Mouse (Mus musculus): Measurements from ENCODE around the gene Rbpj.
"Not testable (repeated sequence)": the region's sequence is repeated elsewhere in the genome, so short reads cannot be mapped to it uniquely, and the experiment has no call there.

Rbpj gene

DNA sequence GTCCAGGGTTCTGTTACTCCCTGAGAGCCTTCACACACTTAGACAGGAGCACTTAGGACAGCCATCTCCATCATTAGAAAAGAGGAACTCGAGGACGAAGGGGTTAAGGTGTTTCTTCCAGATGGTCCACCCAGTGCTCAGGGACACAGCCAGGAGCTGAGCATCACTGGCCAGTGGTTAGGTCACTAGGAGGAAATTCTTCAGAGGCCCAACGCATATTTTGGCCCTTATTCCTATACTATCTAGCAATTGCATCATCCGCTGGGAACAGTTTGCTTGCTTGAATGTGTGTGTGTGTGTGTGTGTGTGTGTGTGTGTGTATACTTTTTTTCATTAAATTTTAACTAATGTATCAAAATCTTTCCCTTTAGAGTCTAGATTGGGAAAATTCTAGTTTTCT is 45.5 kb downstream of the Rbpj start:
- DNase-seq (ENCODE audit: low read depth), result no peak

DNA sequence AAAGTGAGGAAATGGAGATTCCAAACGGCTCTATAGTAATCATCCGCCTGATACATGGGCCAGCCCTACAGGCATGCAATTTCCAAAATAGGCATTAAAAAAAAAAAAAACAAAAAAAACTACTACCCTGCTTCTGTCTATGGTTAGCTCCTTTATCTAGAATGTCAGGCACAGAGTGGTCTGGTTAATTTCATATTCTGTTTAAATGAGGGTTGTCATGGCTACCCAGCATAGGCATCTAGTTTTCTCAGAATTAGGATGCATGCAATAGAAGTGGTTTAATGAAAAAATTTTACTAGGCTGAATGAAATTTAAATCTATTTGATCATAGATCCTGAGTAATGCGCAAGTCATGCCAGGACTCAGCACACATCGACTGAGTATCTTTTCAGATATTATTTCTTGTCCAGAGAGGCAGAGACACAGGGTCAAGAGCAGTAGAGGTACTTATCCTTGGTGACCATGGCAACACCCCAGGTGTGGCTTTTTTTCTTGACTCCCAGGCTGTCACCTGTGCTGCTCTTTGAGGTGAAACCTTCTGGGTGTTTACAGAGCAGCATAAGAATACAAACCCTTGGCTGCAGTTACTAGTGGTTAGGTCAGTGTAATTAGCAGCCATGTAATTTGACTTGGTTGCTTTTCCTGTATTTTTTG is 49.1 kb downstream of the Rbpj start:
- no peak for DNase-seq (ENCODE audit: low read depth)

DNA sequence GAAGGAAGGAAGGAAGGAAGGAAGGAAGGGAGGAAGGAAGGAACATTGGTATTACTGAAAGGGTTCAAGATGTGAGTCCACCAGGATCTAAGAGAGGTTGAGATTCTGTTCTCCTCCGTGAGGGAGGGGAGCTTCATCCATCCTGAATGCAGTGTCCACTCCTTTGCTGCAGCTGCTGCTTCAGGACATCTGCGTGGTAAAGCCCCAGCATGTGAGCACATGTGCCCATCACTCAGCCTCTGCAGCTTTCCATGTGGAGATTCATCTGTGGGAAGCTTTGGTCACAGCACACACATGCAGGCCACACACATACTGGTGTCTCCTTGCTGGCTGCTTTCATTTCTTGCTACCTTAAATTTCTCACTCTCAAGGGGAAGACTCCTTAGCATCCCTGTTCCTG is 50.5 kb downstream of the Rbpj start:
- no peak for DNase-seq (ENCODE audit: low read depth)

DNA sequence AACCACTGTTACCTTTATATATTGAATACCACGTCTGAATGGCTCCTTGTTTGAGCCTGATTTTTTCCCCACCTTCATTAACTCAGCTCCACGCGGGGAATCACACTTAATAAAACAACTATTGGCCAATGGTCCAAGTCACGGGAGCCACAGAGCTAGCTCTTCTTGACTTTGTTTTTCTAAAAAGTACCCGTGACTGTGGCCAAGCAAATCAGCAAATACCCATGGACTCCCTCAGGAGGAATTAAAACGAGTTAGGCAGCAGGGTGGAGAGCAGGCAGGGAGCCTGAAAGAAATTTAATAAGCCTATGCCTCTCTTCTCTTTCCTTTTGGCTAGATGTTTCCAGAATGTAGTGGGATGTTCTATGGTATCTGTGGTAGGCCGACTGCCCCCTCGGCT is 51.9 kb downstream of the Rbpj start:
- DNase-seq (ENCODE audit: low read depth), result no peak

GRCm38 (mm10) chr5:53519131-53519530 is 53.2 kb downstream of the Rbpj start:
- DNase-seq (ENCODE audit: low read depth), result no peak

DNA sequence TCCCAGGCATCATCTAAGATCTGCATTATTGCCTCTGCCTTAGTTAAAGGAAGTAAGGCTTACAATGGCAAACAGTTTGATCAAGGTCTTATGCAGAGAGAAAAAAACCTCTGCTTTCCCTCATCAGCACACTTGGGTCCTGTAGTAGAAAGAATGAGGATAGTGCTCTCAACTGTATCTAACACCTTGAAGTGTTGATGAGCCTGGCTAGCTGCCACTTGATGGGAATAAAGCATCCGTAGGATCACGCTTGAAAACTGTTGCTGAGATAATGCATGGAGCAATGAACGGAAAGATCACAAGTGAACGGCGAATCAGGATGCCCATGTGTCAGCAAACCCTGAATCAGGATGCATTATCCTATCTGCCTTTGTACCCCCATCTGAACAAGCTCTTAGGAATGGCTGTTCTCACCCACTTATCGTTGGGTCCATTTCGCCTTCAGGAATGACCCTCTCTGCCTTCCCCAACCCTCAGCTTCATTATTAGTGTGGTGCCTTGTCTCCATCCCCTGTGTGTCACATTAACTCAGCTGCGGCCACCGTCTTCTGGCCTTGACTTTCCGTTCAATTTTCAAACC is 54.1 kb downstream of the Rbpj start:
- DNase-seq (ENCODE audit: low read depth), result no peak

GRCm38 (mm10) chr5:53523046-53523445 is 57.1 kb downstream of the Rbpj start:
- DNase-seq (ENCODE audit: low read depth), result no peak

DNA sequence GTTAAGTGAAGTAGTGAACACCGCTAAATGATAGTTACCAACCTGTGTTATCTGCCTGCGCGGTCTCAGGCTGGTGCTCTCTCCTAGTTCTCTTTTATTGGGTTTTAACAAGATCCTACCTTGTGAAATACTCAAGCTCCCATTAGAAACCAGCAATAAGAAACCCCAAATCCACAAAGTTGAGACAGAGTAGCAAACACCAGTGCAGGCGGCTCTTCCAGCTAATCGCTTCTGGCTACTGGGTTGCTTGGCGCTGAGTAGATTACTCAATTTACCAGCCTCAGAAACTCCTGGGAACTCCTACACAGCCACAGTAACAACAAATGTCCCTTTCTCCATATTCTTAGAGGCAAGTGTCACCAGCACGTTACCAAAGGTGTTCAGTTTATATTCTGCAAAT is 58.2 kb downstream of the Rbpj start:
- DNase-seq (ENCODE audit: low read depth), result no peak

GRCm38 (mm10) chr5:53524831-53525230 is 58.9 kb downstream of the Rbpj start:
- no peak for DNase-seq (ENCODE audit: low read depth)

- DNase-seq (ENCODE audit: low read depth), result no peak
These were observed 59.5 kb downstream of the Rbpj start for GRCm38 (mm10) chr5:53525305-53526069.

GRCm38 (mm10) chr5:53526070-53526430 is 60.1 kb downstream of the Rbpj start:
- DNase-seq (ENCODE audit: low read depth), result no peak

DNA sequence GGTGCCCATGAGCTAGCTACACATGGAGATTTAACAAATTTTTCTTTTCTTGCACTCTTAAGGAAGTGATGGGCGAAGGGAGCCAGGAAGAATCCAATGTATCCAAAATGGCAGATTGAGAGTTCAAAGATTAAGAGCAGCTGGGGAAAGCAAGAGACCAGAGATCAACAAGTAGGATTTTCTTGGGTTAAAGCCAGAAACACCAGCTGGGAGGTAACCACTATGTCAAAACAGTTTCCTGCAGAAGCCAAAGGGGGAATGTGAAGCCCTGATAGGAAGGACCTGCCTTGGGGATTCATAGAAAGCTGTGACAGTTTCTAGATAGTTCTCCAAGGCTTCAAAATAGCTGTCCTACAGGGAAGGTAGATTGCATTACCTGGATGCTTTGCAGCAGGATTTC is 63.9 kb downstream of the Rbpj start:
- DNase-seq (ENCODE audit: low read depth), result no peak

DNA sequence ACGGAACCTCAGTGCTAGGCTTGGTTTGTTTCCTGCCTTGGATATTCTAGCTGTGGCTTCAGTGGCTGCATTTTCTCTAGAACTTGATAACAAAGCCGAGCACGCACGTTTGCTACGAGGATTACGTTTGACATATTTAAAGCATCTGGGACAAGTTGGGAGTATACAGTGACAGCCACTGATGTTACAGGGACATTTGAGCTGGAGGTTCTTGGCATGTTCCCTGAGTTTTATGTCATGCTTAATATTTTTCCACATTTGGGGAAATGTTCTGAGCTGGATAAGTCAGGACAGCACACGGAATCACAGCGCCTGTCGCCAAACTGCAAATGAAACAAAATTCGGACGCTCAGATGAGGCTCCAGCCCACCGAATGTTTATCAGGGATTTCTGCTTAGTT is 69.1 kb downstream of the Rbpj start:
- no peak for DNase-seq (ENCODE audit: low read depth)

GRCm38 (mm10) chr5:53536635-53537554 is 70.9 kb downstream of the Rbpj start:
- no peak for DNase-seq (ENCODE audit: low read depth)

- no peak for DNase-seq (ENCODE audit: low read depth)
These were observed 74.1 kb downstream of the Rbpj start for GRCm38 (mm10) chr5:53539860-53540633.

- DNase-seq (ENCODE audit: low read depth), result no peak
These were observed 76.1 kb downstream of the Rbpj start for GRCm38 (mm10) chr5:53542073-53542472.

DNA sequence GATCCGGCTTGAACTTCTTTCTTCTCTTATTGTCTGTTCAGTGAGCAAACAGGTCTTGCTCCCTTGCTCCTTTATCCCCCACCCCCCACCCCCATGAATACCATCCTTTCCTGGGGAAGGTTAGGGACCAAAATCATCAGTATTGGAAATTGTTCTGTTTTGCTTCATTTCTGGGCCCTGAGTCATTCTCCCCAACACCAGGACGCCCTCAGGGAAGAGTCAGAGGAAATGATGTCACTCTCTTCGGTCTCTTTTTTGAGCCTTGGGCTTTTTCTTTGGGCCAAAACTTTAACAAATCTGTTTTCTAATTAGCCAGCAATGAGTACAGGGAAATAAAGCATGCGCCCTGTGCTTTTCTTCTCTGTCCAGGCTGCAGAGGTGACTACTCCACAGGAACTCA is 77.4 kb downstream of the Rbpj start:
- DNase-seq (ENCODE audit: low read depth), result no peak

GRCm38 (mm10) chr5:53543945-53544344 is 78.0 kb downstream of the Rbpj start:
- no peak for DNase-seq (ENCODE audit: low read depth)

GRCm38 (mm10) chr5:53546440-53546839 is 80.5 kb downstream of the Rbpj start:
- DNase-seq (ENCODE audit: low read depth), result no peak

DNA sequence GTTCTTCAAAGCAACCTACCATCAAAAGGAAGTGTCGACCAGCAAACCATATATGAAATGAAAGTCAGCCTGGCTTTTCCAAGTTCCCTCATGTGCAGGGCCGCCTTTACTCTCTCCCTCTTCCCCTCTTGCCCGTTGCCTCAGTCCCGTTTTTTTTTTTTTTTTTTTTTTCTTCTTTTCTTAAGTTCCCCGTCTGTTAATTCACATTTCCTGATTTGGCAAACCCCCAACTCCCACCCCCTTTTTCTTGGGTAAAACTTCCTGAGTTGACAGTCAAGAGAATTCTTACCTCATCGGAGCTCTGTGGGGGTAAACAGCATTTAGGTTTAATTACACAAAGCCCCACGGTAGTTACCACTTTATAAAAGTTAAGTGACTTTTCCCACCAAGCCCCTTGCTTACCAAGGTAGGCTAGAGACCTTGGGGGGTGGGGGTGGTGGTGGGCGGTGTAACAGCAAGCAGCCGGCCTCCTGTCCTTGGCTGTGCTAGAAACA is 81.1 kb downstream of the Rbpj start:
- DNase-seq (ENCODE audit: low read depth), result peak; percentile 39

GRCm38 (mm10) chr5:53550329-53550728 is 84.4 kb downstream of the Rbpj start:
- DNase-seq (ENCODE audit: low read depth), result not testable (repeated sequence)

Data from naive thymus-derived CD4-positive, alpha-beta T cell, adult 2 months (primary cell).